Mouse (Mus musculus) heart, embryonic 13.5 days (tissue): ENCODE measurements around the gene Rbp7. TPM values are rescaled to one million over a fixed set of nuclear protein-coding genes. Genes with fewer than 3 reads are reported as not detected.
A peak's percentile ranks its signal among the peaks of the same experiment; 100 is the strongest.

Source experiments
- ATAC-seq: fragments of 200-750 bp; cut with Nextera tagmentation; 2 replicates; pipeline ENCODE4 v1.8.0; 2017; ENCODE audit warnings: moderate TSS enrichment; ENCODE audit not compliant: insufficient number of reproducible peaks, low FRiP score, low TSS enrichment; ENCODE audit errors: extremely low read depth
- H3K27ac ChIP-seq: fragments of 300-500 bp; sonication (generic); replicated peaks from 2 replicates; pipeline ENCODE4 v1.5.1; 2015; ENCODE audit warnings: moderate library complexity, mild to moderate bottlenecking, inconsistent platforms
- H3K27me3 ChIP-seq: fragments of 300-500 bp; sonication (generic); replicated peaks from 2 replicates; pipeline ENCODE4 v1.6.1; 2015; ENCODE audit warnings: mild to moderate bottlenecking, inconsistent platforms
- H3K36me3 ChIP-seq: fragments of 300-500 bp; sonication (generic); 2 replicates; pipeline ENCODE4 v1.6.1; 2015; ENCODE audit warnings: mild to moderate bottlenecking, inconsistent platforms
- H3K4me1 ChIP-seq: fragments of 300-500 bp; sonication (generic); 2 replicates; pipeline ENCODE4 v1.6.1; 2015; ENCODE audit warnings: inconsistent platforms
- H3K4me2 ChIP-seq: fragments of 300-500 bp; sonication (generic); 2 replicates; pipeline ENCODE4 v1.6.1; 2015; ENCODE audit warnings: inconsistent platforms, mild to moderate bottlenecking, moderate library complexity
- H3K4me3 ChIP-seq: fragments of 300-500 bp; sonication (generic); 2 replicates; pipeline ENCODE4 v1.5.1; 2015; ENCODE audit warnings: moderate library complexity, mild to moderate bottlenecking, inconsistent platforms
- H3K9ac ChIP-seq: fragments of 300-500 bp; sonication (generic); 2 replicates; pipeline ENCODE4 v1.6.1; 2015; ENCODE audit warnings: inconsistent platforms, mild to moderate bottlenecking, moderate library complexity
- H3K9me3 ChIP-seq: fragments of 300-500 bp; sonication (generic); 2 replicates; pipeline ENCODE4 v1.6.1; 2016; ENCODE audit warnings: inconsistent platforms
- WGBS: fragments of 180-500 bp; shearing (Covaris S2); methylation state at CpG from one replicate; pipeline ENCODE4 v1.1.7; 2015; ENCODE audit warnings: mixed read lengths; 5-methylcytosine and 5-hydroxymethylcytosine counted together
- polyA plus RNA-seq: library from polyadenylated mRNA; unstranded; fragments of >200 nt; fragmentation: Nextera tagmentation; extraction: Ambion mirVana; gene quantifications from 2 replicates; pipeline ENCODE4 v1.2.1, GENCODE M21; 2015

Rbp7 gene
- polyA plus RNA-seq, 1 experiment from 2014 or later: 3.9 TPM

GRCm38 (mm10) chr4:149405713-149406443 lies 48.9 kb downstream of the Rbp7 start:
- H3K4me2 ChIP-seq: peak overlapping the region; percentile 8; the same call in 1 of the 2 replicates
- H3K27ac ChIP-seq: peak overlapping the region; percentile 44
- ATAC-seq: no peak
- no peak overlapping the region for H3K4me3 ChIP-seq
- no peaks in the 10 kb centered on the region for H3K9me3 ChIP-seq
- H3K9ac ChIP-seq: peak overlapping the region; percentile 20; the same call in 1 of the 2 replicates
- no peaks in the 10 kb centered on the region for H3K27me3 ChIP-seq
- peaks cover 23% of the 10 kb centered on the region for H3K36me3 ChIP-seq
- H3K4me1 ChIP-seq: peaks cover 73% of the 10 kb centered on the region
- 47% methylated on average over 16 of the region's 16 CpGs for WGBS

GRCm38 (mm10) chr4:149404640-149405465 lies 49.9 kb downstream of the Rbp7 start:
- peaks cover 82% of the 10 kb centered on the region for H3K4me1 ChIP-seq
- 66% methylated on average over 19 of the region's 19 CpGs for WGBS
- H3K27me3 ChIP-seq: no peaks in the 10 kb centered on the region
- H3K4me3 ChIP-seq: no peak overlapping the region
- H3K36me3 ChIP-seq: peaks cover 14% of the 10 kb centered on the region
- ATAC-seq: no peak
- no peak overlapping the region for H3K4me2 ChIP-seq
- 0 out of 2 replicates have a peak overlapping the region, but pooled peaks have one; percentile 24 for H3K9ac ChIP-seq
- H3K9me3 ChIP-seq: no peaks in the 10 kb centered on the region
- no peak overlapping the region for H3K27ac ChIP-seq

GRCm38 (mm10) chr4:149403037-149403436 lies 51.7 kb downstream of the Rbp7 start:
- ATAC-seq: no peak

GRCm38 (mm10) chr4:149401591-149401982 lies 53.2 kb downstream of the Rbp7 start:
- Histone ChIP-seq H3K4me2 (peak overlapping the region; percentile 9; the same call in 1 of the 2 replicates), H3K4me3 (no peak overlapping the region), H3K27ac (peak overlapping the region; percentile 65), H3K4me1 (peaks cover 99% of the 10 kb centered on the region), H3K9me3 (no peaks in the 10 kb centered on the region), H3K27me3 (no peaks in the 10 kb centered on the region), H3K36me3 (peaks cover 11% of the 10 kb centered on the region), H3K9ac (peak overlapping the region; percentile 38; the same call in 1 of the 2 replicates)
- WGBS: 35% methylated on average over 8 of the region's 8 CpGs
- no peak for ATAC-seq

More at GRCm38 (mm10) chr4:149403037-149403436, 51.7 kb downstream of the Rbp7 start:
- Histone ChIP-seq H3K4me1 (peaks cover 92% of the 10 kb centered on the region), H3K27me3 (no peaks in the 10 kb centered on the region), H3K4me2 (peak overlapping the region; percentile 26), H3K9me3 (no peaks in the 10 kb centered on the region), H3K27ac (peak overlapping the region; percentile 66), H3K9ac (peak overlapping the region; percentile 34), H3K4me3 (no peak overlapping the region), H3K36me3 (peaks cover 12% of the 10 kb centered on the region)
- WGBS: 25% methylated on average over 6 of the region's 6 CpGs

GRCm38 (mm10) chr4:149400878-149401590 lies 53.7 kb downstream of the Rbp7 start:
- Histone ChIP-seq H3K4me3 (no peak overlapping the region), H3K27me3 (no peaks in the 10 kb centered on the region), H3K4me2 (peak overlapping the region; percentile 9; the same call in 1 of the 2 replicates), H3K4me1 (peaks cover 99% of the 10 kb centered on the region), H3K27ac (peak overlapping the region; percentile 65), H3K9ac (peak overlapping the region; percentile 38), H3K9me3 (no peaks in the 10 kb centered on the region), H3K36me3 (peaks cover 11% of the 10 kb centered on the region)
- ATAC-seq: no peak
- 53% methylated on average over 12 of the region's 12 CpGs for WGBS

Other genes starting within 250 kb of the Rbp7 start
- gene Kif1b, start 147.3 kb downstream of the Rbp7 start, polyA plus RNA-seq: 37.8 and 39.9 TPM in 2 replicates
- 29.9 and 32.3 TPM in 2 replicates for gene Ube4b, start 28.2 kb downstream of the Rbp7 start, polyA plus RNA-seq
- gene Tmem274, start 22.4 kb upstream of the Rbp7 start, polyA plus RNA-seq: 0.51 TPM in 1 of 2 replicates, not detected in the other
- 11.1 and 11.9 TPM in 2 replicates for gene Nmnat1, start 30.2 kb upstream of the Rbp7 start, polyA plus RNA-seq
- gene Lzic, start 30.3 kb upstream of the Rbp7 start, polyA plus RNA-seq: 28.5 and 34.6 TPM in 2 replicates
- gene Ctnnbip1, start 63.3 kb upstream of the Rbp7 start, polyA plus RNA-seq: 33.4 and 36.2 TPM in 2 replicates
- 9.2 and 13.6 TPM in 2 replicates for gene Clstn1, start 131.5 kb upstream of the Rbp7 start, polyA plus RNA-seq
- 3.0 and 3.1 TPM in 2 replicates for gene Pik3cd, start 247.6 kb upstream of the Rbp7 start, polyA plus RNA-seq